Mouse (Mus musculus): ENCODE data around the gene Tmed6.

DNA sequence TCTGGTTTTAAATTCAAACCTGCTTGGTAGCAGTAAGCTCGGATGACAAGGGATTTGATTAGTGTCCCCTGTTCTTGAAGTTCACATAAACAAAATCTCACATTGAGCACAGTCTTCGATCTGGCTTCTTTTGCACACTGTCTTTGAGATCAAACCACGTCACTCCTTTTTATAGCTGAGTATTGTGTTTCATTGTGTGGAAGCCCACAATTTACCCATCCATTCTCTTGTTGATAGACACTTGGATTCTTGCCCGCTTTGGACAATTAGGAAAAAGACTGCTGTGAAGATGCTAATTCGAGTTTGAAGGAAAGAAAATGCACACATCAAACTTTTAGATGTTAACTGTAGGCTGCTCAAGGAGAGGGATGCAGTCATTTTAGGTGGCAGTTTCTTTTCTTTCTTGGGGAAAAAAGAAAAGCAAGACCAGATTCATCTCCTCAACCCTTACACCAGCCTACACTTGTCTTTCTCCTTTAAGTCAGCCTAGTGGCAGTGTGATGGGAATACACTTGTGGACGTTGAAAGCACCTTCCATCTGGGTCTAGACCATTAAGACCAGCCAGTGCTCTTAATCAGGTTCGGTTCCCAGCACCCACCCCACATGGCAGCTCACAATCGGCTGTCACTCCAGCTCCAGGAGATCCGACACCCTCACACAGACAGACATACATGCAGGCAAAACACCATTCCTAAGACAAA lies 45.3 kb upstream of the Tmed6 start:
- TF ChIP-seq CTCF (IDR thresholded peaks at IDR 0.05; ENCODE audit: low read depth) (no peak), EP300 (IDR thresholded peaks at IDR 0.05; ENCODE audit: low read depth) (no peak)
